Mouse (Mus musculus) stomach, embryonic 14.5 days (tissue): ENCODE results near the gene Cd4. TPM values are rescaled to one million over a fixed set of nuclear protein-coding genes. Genes with fewer than 3 reads are reported as not detected.

Source experiments
- polyA plus RNA-seq: library from polyadenylated mRNA; unstranded; fragments of >200 nt; fragmentation: Nextera tagmentation; extraction: Ambion mirVana; gene quantifications from 2 replicates; pipeline ENCODE4 v1.2.1, GENCODE M21; 2014

Cd4 gene
- polyA plus RNA-seq, 1 experiment from 2014 or later = 0.43 TPM

Other genes starting within 250 kb of the Cd4 start
- 58.6 and 60.0 TPM in 2 replicates for gene Lpcat3, start 225.2 kb downstream of the Cd4 start, polyA plus RNA-seq
- 201 and 205 TPM in 2 replicates for gene Emg1, start 176.0 kb downstream of the Cd4 start, polyA plus RNA-seq
- gene Phb2, start 175.9 kb downstream of the Cd4 start, polyA plus RNA-seq = 290 and 305 TPM in 2 replicates
- 13.7 and 15.3 TPM in 2 replicates for gene Ptpn6, start 149.5 kb downstream of the Cd4 start, polyA plus RNA-seq
- 445 and 505 TPM in 2 replicates for gene Grcc10, start 146.8 kb downstream of the Cd4 start, polyA plus RNA-seq
- gene Gm45234, start 132.2 kb downstream of the Cd4 start, polyA plus RNA-seq = not detected in 2 replicates
- gene Atn1, start 131.7 kb downstream of the Cd4 start, polyA plus RNA-seq = 15.0 and 18.5 TPM in 2 replicates
- 9.5 and 9.7 TPM in 2 replicates for gene Eno2, start 118.5 kb downstream of the Cd4 start, polyA plus RNA-seq
- gene Lrrc23, start 108.5 kb downstream of the Cd4 start, polyA plus RNA-seq = 0.32 and 0.35 TPM in 2 replicates
- 7.4 and 8.0 TPM in 2 replicates for gene Spsb2, start 79.6 kb downstream of the Cd4 start, polyA plus RNA-seq
- gene Tpi1, start 73.9 kb downstream of the Cd4 start, polyA plus RNA-seq = 844 and 872 TPM in 2 replicates
- 121 and 123 TPM in 2 replicates for gene Usp5, start 58.7 kb downstream of the Cd4 start, polyA plus RNA-seq
- 151 and 163 TPM in 2 replicates for gene Cdca3, start 58.7 kb downstream of the Cd4 start, polyA plus RNA-seq
- gene Gnb3, start 47.9 kb downstream of the Cd4 start, polyA plus RNA-seq = 1.4 and 1.5 TPM in 2 replicates
- 43.2 and 43.9 TPM in 2 replicates for gene P3h3, start 30.5 kb downstream of the Cd4 start, polyA plus RNA-seq
- 0.91 and 1.0 TPM in 2 replicates for gene Gpr162, start 24.2 kb downstream of the Cd4 start, polyA plus RNA-seq
- 1.3 and 1.5 TPM in 2 replicates for gene Lag3, start 23.5 kb upstream of the Cd4 start, polyA plus RNA-seq
- 320 TPM in 2 replicates for gene Ptms, start 31.9 kb upstream of the Cd4 start, polyA plus RNA-seq
- gene Mlf2, start 43.2 kb upstream of the Cd4 start, polyA plus RNA-seq = 341 and 354 TPM in 2 replicates
- gene Cops7a, start 77.3 kb upstream of the Cd4 start, polyA plus RNA-seq = 139 and 141 TPM in 2 replicates
- 4.4 and 6.0 TPM in 2 replicates for gene Pianp, start 108.5 kb upstream of the Cd4 start, polyA plus RNA-seq
- gene Zfp384, start 120.9 kb upstream of the Cd4 start, polyA plus RNA-seq = 15.1 and 15.7 TPM in 2 replicates
- 118 and 119 TPM in 2 replicates for gene Ing4, start 151.5 kb upstream of the Cd4 start, polyA plus RNA-seq
- gene Acrbp, start 161.5 kb upstream of the Cd4 start, polyA plus RNA-seq = 15.8 and 18.6 TPM in 2 replicates
- 1.2 and 2.1 TPM in 2 replicates for gene Lpar5, start 179.7 kb upstream of the Cd4 start, polyA plus RNA-seq
- gene Chd4, start 207.8 kb upstream of the Cd4 start, polyA plus RNA-seq = 70.9 and 78.7 TPM in 2 replicates
- gene Nop2, start 243.7 kb upstream of the Cd4 start, polyA plus RNA-seq = 52.3 and 55.4 TPM in 2 replicates